ENCODE assay signal across 8 mouse cellular contexts in the genomic region with DNA sequence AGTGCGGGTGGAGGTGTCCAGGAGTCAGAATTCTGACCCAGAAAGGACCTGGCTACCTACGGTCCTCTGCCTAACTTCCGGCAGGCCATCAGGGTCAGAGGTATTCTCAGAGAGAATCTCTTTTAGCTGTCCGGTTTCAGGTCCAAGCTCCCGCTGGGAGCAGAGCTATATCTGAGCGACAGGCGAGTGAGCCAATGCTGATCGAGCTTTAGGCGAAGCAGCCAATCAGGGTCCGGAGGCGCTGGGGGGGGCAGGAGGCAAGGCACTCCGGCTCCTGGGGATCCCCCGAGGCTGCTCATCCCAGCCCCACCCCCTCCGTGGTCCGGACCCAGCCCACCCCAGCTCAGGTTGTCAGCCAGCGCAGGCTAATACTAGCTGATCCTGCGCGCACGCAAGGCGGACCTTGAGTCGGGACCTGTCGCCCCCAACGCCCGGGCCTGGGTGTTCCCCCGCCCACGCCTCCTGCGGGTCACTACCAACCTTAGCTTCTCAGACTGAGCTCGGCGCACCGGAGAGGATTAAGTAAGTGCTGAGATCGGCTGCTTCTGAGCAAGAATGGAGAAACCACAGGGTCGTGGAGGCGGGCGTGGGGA. TPM values are rescaled to one million over a fixed set of nuclear protein-coding genes. Genes with fewer than 3 reads are reported as not detected.
A peak's percentile ranks its signal among the peaks of the same experiment; 100 is the strongest.
DNase-seq lines count a peak whose midpoint lies in the region; ATAC-seq lines count a peak whose summit lies in the region.

A gene (plus strand): TSS at position 336 of the 593 bp plus-strand sequence.

- H3K4me1 ChIP-seq in hindbrain, embryonic 14.5 days (replicated peaks; ENCODE audit: control insufficient read depth, insufficient read depth, low read length): peaks cover 30% of the 10 kb centered on the region

- peak within 1 kb of the TSS; percentile 66 for H3K9ac ChIP-seq in hindbrain, embryonic 14.5 days

- H3K36me3 ChIP-seq in hindbrain, embryonic 14.5 days (replicated peaks; ENCODE audit: control insufficient read depth, insufficient read depth): no peaks in the 10 kb centered on the region

- DNase-seq in Muller cell, postnatal 12 days (ENCODE audit: inconsistent ontology term): peak; percentile 96
- peak; percentile 97 for DNase-seq in cerebellum, adult 9-10 months
- DNase-seq in frontal cortex, postnatal 14 days (ENCODE audit: low spot score in 2 of 2): peak; percentile 82 to 89
- DNase-seq in hindbrain, embryonic 14.5 days (ENCODE audit: low spot score): peak; percentile 94
- DNase-seq in layer of hippocampus, postnatal 36 days: peak; percentile 87 to 90
- DNase-seq in lung, postnatal 36 days: peak; percentile 96
- peak; percentile 98 for DNase-seq in retina, postnatal 1 day
- DNase-seq in urinary bladder, adult 18-20 months (ENCODE audit: low spot score in 2 of 2): peak; percentile 89

- peak; percentile 90 for ATAC-seq in hindbrain, embryonic 14.5 days (ENCODE audit: low FRiP score)

- peak within 1 kb of the TSS; percentile 58 for H3K4me2 ChIP-seq in hindbrain, embryonic 14.5 days (replicated peaks)

- under 1% methylated on average over 34 of the region's 34 CpGs for WGBS in hindbrain, embryonic 14.5 days

- H3K27me3 ChIP-seq in hindbrain, embryonic 14.5 days (ENCODE audit: control insufficient read depth, insufficient read depth, low read length): no peaks in the 10 kb centered on the region

- H3K4me3 ChIP-seq in hindbrain, embryonic 14.5 days (replicated peaks; ENCODE audit: low read length): peak within 1 kb of the TSS; percentile 52

- H3K9me3 ChIP-seq in hindbrain, embryonic 14.5 days (ENCODE audit: control insufficient read depth, low read length): no peaks in the 10 kb centered on the region

- H3K27ac ChIP-seq in hindbrain, embryonic 14.5 days: no peak within 1 kb of the TSS; the same call in 1 of the 2 replicates

RNA-seq across cellular contexts. Expression of the gene that starts here (rescaled TPM):
- 5.4 and 5.6 TPM in 2 replicates for polyA plus RNA-seq in hindbrain, embryonic 14.5 days (2014; fragmentation: Nextera tagmentation; extraction: Ambion mirVana)
- 1 to 10 TPM; 1.5 to 1.9 TPM for total RNA-seq in layer of hippocampus, postnatal 36 days (2021)
